Mouse (Mus musculus) ovary, postnatal 36 days (tissue): ENCODE measurements around the gene Hnrnpa0.
A peak's percentile ranks its signal among the peaks of the same experiment; 100 is the strongest.
"Not testable (repeated sequence)": the region's sequence is repeated elsewhere in the genome, so short reads cannot be mapped to it uniquely, and the experiment has no call there.

Source experiments
- DNase-seq: peaks from one replicate; pipeline ENCODE4 v3.0.0; 2022; ENCODE audit warnings: low spot score, mixed read lengths

The Hnrnpa0 gene

GRCm38 (mm10) chr13:58128396-58128767 lies at the start of gene Hnrnpa0:
Hnrnpa0 (minus strand) TSS chr13:58128556.
- DNase-seq: peak; percentile 96

GRCm38 (mm10) chr13:58177511-58178208 lies 49.3 kb upstream of the Hnrnpa0 start:
- peak; percentile 96 for DNase-seq

GRCm38 (mm10) chr13:58176105-58176504 lies 47.7 kb upstream of the Hnrnpa0 start:
- DNase-seq: no peak

DNA sequence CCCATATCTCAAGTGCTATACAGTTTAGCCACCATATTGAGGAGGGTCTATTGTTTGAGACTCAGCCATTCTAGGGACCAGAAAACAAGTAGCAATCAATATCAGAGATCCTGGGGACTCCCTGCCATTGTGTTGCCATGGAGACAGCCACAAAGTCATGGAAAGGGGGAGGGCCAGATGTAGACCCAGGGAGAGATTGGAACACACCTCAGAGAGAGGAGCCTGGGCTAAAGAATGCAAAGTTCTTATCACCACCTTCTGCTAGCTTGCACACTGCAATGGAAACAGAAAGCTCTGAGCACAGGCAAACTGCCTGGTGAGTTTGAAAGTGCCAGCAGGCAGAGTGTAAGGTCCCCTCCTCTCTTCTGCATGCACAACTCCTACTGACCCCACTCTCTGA lies 39.8 kb upstream of the Hnrnpa0 start:
- no peak for DNase-seq

- DNase-seq: no peak
These were observed 35.0 kb upstream of the Hnrnpa0 start for GRCm38 (mm10) chr13:58163343-58163742.

- DNase-seq: no peak
These were observed 32.4 kb upstream of the Hnrnpa0 start for GRCm38 (mm10) chr13:58160761-58161160.

GRCm38 (mm10) chr13:58158099-58158912 lies 29.9 kb upstream of the Hnrnpa0 start:
- DNase-seq: peak; percentile 81

- peak; percentile 89 for DNase-seq
These were observed 29.2 kb upstream of the Hnrnpa0 start, which contains the start of gene Idnk for GRCm38 (mm10) chr13:58157447-58158098. Idnk (plus strand) TSS chr13:58157649.

DNA sequence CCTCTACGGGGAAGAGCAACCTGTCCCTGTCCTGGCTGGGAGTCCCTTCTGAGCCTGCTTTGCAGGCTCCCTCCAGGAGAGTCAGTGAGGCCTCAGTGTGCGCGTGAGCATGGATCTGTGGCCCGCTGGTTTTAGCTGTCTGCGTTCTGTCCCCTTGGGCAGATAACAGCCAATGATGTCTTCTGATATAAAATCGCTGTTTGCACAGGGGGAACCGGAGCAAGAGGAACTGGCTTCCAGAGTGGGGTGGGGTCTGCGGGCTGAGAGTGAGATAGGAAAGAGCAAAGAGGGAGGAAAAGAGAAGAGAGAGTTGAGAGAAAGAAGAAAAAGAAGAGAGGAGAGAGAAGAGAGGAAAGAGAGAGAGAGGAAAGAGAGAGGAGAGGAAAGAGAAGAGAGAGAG lies 28.7 kb upstream of the Hnrnpa0 start:
- no peak for DNase-seq

DNA sequence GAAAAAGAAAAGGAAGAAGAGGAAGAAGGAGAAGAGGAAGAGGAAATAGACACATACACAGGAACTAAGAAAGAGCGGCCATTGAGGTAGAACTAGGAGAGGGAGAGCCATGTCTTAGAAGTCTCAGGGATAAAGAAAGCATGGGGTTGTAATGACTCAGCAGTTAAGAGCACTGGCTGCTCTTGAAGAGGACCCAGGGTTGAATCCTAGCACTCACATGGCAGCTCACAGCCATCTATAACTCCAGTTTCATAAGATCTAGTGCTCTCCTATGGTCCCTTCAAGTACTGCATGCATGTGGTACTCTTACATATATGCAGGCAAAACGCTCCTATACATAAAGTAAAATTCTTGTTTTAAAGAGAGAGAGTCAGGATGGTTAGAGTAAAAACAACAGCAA lies 27.7 kb upstream of the Hnrnpa0 start:
- DNase-seq: no peak

GRCm38 (mm10) chr13:58150442-58150841 lies 22.1 kb upstream of the Hnrnpa0 start:
- no peak for DNase-seq

GRCm38 (mm10) chr13:58149629-58150028 lies 21.3 kb upstream of the Hnrnpa0 start:
- DNase-seq: no peak

DNA sequence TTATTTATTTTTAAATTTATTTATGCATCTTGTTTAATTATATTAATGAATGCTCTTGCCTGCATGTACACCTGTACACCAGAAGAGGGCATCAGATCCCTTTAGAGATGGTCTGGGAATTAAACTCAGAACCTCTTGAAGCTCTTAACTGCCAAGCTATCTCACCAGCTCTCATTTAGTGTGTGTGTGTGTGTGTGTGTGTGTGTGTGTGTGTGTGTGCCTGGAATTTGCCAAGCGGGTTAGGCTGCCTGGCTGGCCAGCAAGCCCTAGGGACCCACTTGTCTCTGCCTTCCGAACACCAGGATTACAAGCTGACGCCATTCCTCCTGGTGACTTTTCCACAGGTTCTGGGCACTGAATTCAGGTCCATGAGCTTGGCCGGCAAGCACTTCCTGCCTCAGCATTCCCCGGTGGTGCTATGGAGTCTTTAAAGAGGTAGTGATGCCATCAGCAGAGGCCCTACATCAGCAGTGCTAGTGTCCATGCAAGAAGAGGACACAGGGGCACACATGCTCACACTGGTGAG lies 20.7 kb upstream of the Hnrnpa0 start:
- DNase-seq: peak; percentile 12

DNA sequence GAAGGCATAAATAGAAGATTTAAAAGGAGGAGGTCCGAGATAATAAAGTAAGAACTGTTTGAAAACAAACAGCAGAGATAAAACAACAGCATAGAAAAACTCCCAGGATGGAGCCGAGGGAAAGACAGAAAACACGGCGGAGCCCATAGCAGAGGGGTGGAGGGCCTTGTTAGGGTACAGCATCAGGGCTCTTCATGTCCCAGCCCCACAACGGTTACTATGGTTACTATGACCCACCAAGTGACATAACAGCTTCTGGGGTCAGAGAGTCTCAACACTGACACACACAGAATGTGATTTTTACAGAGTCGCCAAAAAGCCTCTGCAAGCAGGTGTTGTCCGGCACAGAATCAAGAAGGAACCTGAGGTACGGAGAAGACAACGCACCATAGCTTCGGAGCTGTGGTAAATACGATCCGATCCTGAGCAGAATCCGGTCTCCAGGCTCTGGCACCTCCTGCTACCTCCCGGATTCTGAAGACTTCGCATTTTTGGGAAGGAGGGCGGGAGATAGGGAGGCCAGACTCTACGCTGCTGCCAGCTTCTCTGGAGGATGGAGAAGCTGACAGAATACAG lies 20.0 kb upstream of the Hnrnpa0 start:
- peak; percentile 60 for DNase-seq

- no peak for DNase-seq
These were observed 19.4 kb upstream of the Hnrnpa0 start for GRCm38 (mm10) chr13:58147760-58148159.

GRCm38 (mm10) chr13:58146603-58147002 lies 18.2 kb upstream of the Hnrnpa0 start:
- DNase-seq: not testable (repeated sequence)

DNA sequence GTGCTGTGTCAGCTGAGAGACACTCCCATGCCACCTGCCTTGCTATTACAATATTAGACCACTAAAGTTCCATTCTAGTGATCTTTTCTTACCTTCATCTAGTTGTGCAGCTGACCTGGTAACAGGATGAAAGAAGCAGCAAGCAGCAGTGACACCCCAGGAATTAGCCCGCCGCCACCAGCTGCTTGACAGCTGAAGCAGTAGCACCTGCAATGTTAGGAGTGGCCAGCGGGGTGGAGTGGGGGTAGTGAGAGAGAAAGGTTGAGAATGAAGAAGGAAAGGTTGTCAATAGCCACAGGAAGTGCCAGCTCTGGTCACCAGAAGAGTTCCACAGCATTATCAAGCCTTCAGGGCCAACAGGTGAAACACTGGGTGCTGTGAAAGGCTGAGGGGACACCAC lies 3.3 kb upstream of the Hnrnpa0 start:
- no peak for DNase-seq

GRCm38 (mm10) chr13:58129687-58130246 lies 1.4 kb upstream of the Hnrnpa0 start:
- no peak for DNase-seq

DNA sequence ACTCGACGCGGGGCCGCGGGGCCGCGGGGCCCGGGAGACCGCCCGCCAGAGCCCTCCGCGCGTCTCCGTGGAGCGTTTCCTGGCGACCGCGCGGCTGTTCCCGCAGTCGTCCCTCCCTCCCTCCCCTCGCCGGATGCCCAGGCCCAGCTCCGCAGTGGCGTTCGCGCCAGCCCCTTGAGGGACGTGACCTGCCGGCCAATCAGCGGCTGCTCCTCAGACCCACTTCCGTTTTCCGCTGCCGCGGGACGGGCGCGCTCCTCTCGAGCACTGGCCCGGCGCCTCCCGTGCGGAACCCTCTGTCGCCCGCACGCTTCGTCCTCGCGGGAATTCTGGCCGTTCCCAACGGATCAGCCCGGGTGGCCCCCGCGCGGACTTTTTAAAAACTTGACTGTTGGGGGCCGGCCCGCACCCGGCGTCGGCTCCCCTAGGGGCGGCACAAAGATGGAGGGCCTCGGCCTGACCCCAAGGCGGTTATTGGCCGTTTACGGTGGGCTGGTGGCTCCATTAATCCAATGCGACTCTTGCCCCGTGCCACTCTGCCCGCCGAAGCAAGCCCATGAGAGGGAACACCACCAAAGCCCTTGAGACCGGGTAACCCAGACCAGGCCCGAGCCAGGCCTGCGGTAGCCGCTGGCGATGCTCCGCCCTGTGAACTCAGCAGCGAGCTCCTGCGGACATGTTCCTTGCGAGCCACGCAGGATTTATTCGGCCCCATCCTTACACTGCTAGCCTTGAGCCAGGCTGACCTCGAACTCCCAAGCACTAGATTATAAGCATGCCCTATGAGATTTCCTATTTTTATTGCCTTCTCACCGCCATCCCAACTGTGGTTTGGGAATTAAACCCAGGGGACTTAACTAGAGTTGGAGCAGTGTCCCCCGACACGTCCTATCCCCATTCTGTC lies 664 bp upstream of the Hnrnpa0 start:
- DNase-seq: peak; percentile 96

- DNase-seq: no peak
These were observed 492 bp downstream of the Hnrnpa0 start for GRCm38 (mm10) chr13:58127766-58128361.
